Mouse (Mus musculus) hindbrain, embryonic 11.5 days (tissue): ENCODE results near the gene Olfr401. TPM values are rescaled to one million over a fixed set of nuclear protein-coding genes. Genes with fewer than 3 reads are reported as not detected.

ENCODE experiments used
- polyA plus RNA-seq: library from polyadenylated mRNA; unstranded; fragments of >200 nt; fragmentation: Nextera tagmentation; extraction: Ambion mirVana; gene quantifications from 2 replicates; pipeline ENCODE4 v1.2.1, GENCODE M21; 2014

Olfr401 gene
- polyA plus RNA-seq, 1 experiment from 2014 or later, result not detected

Other genes starting within 250 kb of the Olfr401 start
- not detected in 2 replicates for gene Olfr394, start 222.9 kb upstream of the Olfr401 start, polyA plus RNA-seq
- gene Olfr395, start 204.4 kb upstream of the Olfr401 start, polyA plus RNA-seq, result not detected in 2 replicates
- not detected in 2 replicates for gene Olfr23, start 177.0 kb upstream of the Olfr401 start, polyA plus RNA-seq
- not detected in 2 replicates for gene Olfr397, start 152.9 kb upstream of the Olfr401 start, polyA plus RNA-seq
- not detected in 2 replicates for gene Olfr398, start 123.3 kb upstream of the Olfr401 start, polyA plus RNA-seq
- not detected in 2 replicates for gene Olfr139, start 57.2 kb upstream of the Olfr401 start, polyA plus RNA-seq
- gene Olfr399, start 57.1 kb upstream of the Olfr401 start, polyA plus RNA-seq, result not detected in 2 replicates
- not detected in 2 replicates for gene Zfp616, start 43.8 kb upstream of the Olfr401 start, polyA plus RNA-seq
- gene Olfr402, start 39.8 kb downstream of the Olfr401 start, polyA plus RNA-seq, result not detected in 2 replicates
- not detected in 2 replicates for gene Olfr403, start 72.5 kb downstream of the Olfr401 start, polyA plus RNA-seq
- gene Olfr43, start 97.7 kb downstream of the Olfr401 start, polyA plus RNA-seq, result not detected in 2 replicates
- gene Olfr406, start 146.1 kb downstream of the Olfr401 start, polyA plus RNA-seq, result not detected in 2 replicates
- not detected in 2 replicates for gene Olfr59, start 170.0 kb downstream of the Olfr401 start, polyA plus RNA-seq
- not detected in 2 replicates for gene Olfr410, start 224.3 kb downstream of the Olfr401 start, polyA plus RNA-seq
- gene Olfr411, start 238.9 kb downstream of the Olfr401 start, polyA plus RNA-seq, result not detected in 2 replicates
- not detected in 2 replicates for gene Olfr412, start 248.4 kb downstream of the Olfr401 start, polyA plus RNA-seq